Mouse (Mus musculus): ENCODE results near the gene Ddah1. TPM values are rescaled to one million over a fixed set of nuclear protein-coding genes. Genes with fewer than 3 reads are reported as not detected.
A peak's percentile ranks its signal among the peaks of the same experiment; 100 is the strongest.
"Not testable (repeated sequence)": the region's sequence is repeated elsewhere in the genome, so short reads cannot be mapped to it uniquely, and the experiment has no call there.

Gene Ddah1
- total RNA-seq, 2 experiments from 2014 or later: 4.8 to 5.7 TPM

GRCm38 (mm10) chr3:145864033-145864712, 105.7 kb downstream of the Ddah1 start:
- DNase-seq: no peak

- no peak for DNase-seq
These were observed 106.3 kb downstream of the Ddah1 start for GRCm38 (mm10) chr3:145864713-145865233.

GRCm38 (mm10) chr3:145872680-145873079, 114.2 kb downstream of the Ddah1 start:
- peak; percentile 24 for DNase-seq

GRCm38 (mm10) chr3:145873271-145873670, 114.8 kb downstream of the Ddah1 start:
- no peak for DNase-seq

- peak; percentile 67 for DNase-seq
These were observed 115.7 kb downstream of the Ddah1 start for GRCm38 (mm10) chr3:145874126-145874525.

- no peak for DNase-seq
These were observed 117.6 kb downstream of the Ddah1 start for GRCm38 (mm10) chr3:145876120-145876519.

GRCm38 (mm10) chr3:145878867-145879266, 120.4 kb downstream of the Ddah1 start:
- DNase-seq: not testable (repeated sequence)

- no peak for DNase-seq
These were observed 121.9 kb downstream of the Ddah1 start for GRCm38 (mm10) chr3:145880335-145880734.

- no peak for DNase-seq
These were observed 123.8 kb downstream of the Ddah1 start for GRCm38 (mm10) chr3:145882076-145882874.

GRCm38 (mm10) chr3:145883233-145883632, 124.8 kb downstream of the Ddah1 start:
- no peak for DNase-seq

- DNase-seq: peak; percentile 36
These were observed 126.9 kb downstream of the Ddah1 start for GRCm38 (mm10) chr3:145885376-145885775.

GRCm38 (mm10) chr3:145885851-145886464, 127.5 kb downstream of the Ddah1 start:
- no peak for DNase-seq

- DNase-seq: no peak
These were observed 129.0 kb downstream of the Ddah1 start for GRCm38 (mm10) chr3:145887430-145887971.

GRCm38 (mm10) chr3:145890346-145891132, 132.1 kb downstream of the Ddah1 start:
- DNase-seq: no peak

- no peak for DNase-seq
These were observed 134.0 kb downstream of the Ddah1 start for GRCm38 (mm10) chr3:145892451-145892850.

GRCm38 (mm10) chr3:145894131-145894530, 135.7 kb downstream of the Ddah1 start:
- DNase-seq: no peak

- DNase-seq: peak; percentile 69
These were observed 139.3 kb downstream of the Ddah1 start for GRCm38 (mm10) chr3:145897749-145898148.

- peak; percentile 78 for DNase-seq
These were observed 141.4 kb downstream of the Ddah1 start for GRCm38 (mm10) chr3:145899832-145900231.

- DNase-seq: no peak
These were observed 145.1 kb downstream of the Ddah1 start for GRCm38 (mm10) chr3:145903530-145903929.

- DNase-seq: peak; percentile 16
These were observed 146.6 kb downstream of the Ddah1 start for GRCm38 (mm10) chr3:145904850-145905776.

Measured in gastrocnemius, postnatal 25 days (tissue).